Mouse (Mus musculus) kidney, embryonic 14.5 days (tissue): ENCODE measurements at regions not wholly inside any gene's neighbourhood (a gene's known extent, or its start where the extent isn't known, plus 50 kb on each side); places are given as distances from the start of the nearest gene placed in this dataset.

Source experiments
- ATAC-seq: fragments of 200-750 bp; cut with Nextera tagmentation; 2 replicates; pipeline ENCODE4 v1.8.0; 2017; ENCODE audit warnings: moderate number of reproducible peaks, mild to moderate bottlenecking, moderate TSS enrichment, moderate library complexity; ENCODE audit not compliant: low FRiP score, low TSS enrichment
- H3K27ac ChIP-seq: fragments of 300-500 bp; sonication (generic); 2 replicates; pipeline ENCODE4 v1.5.1; 2014; ENCODE audit warnings: low read depth, mild to moderate bottlenecking, low read length, moderate library complexity, mixed read lengths
- H3K27me3 ChIP-seq: fragments of 300-500 bp; sonication (generic); 2 replicates; pipeline ENCODE4 v1.6.1; 2014; ENCODE audit warnings: mild to moderate bottlenecking, low read length; ENCODE audit not compliant: control insufficient read depth, insufficient read depth
- H3K36me3 ChIP-seq: fragments of 300-500 bp; sonication (generic); 2 replicates; pipeline ENCODE4 v1.6.1; 2014; ENCODE audit warnings: low read length, mixed read lengths; ENCODE audit not compliant: control insufficient read depth, insufficient read depth
- H3K4me1 ChIP-seq: fragments of 300-500 bp; sonication (generic); 2 replicates; pipeline ENCODE4 v1.6.1; 2014; ENCODE audit warnings: low read length, mixed read lengths; ENCODE audit not compliant: control insufficient read depth, insufficient read depth
- H3K4me2 ChIP-seq: fragments of 300-500 bp; sonication (generic); replicated peaks from 2 replicates; pipeline ENCODE4 v1.6.1; 2014; ENCODE audit warnings: low read depth, mild to moderate bottlenecking, low read length
- H3K4me3 ChIP-seq: fragments of 300-500 bp; sonication (generic); 2 replicates; pipeline ENCODE4 v1.5.1; 2014; ENCODE audit warnings: mild to moderate bottlenecking, low read length
- H3K9ac ChIP-seq: fragments of 300-500 bp; sonication (generic); 2 replicates; pipeline ENCODE4 v1.6.1; 2014; ENCODE audit warnings: low read depth, mild to moderate bottlenecking, low read length, moderate library complexity
- H3K9me3 ChIP-seq: fragments of 300-500 bp; sonication (generic); 2 replicates; pipeline ENCODE4 v1.6.1; 2016; ENCODE audit warnings: low read length; ENCODE audit not compliant: control insufficient read depth
- whole genome bisulfite sequencing: fragments of 180-500 bp; shearing (Covaris S2); extraction: QIAGEN DNeasy Blood & Tissue Kit; methylation state at CpG from one replicate; pipeline ENCODE4 v1.1.7; 2014; 5-methylcytosine and 5-hydroxymethylcytosine counted together

- Histone ChIP-seq H3K4me3 (no peak overlapping the region), H3K27me3 (no peaks in the 10 kb centered on the region), H3K4me2 (no peak overlapping the region), H3K9me3 (no peaks in the 10 kb centered on the region), H3K9ac (no peak overlapping the region), H3K4me1 (peaks cover 4% of the 10 kb centered on the region; the same call in 1 of the 2 replicates), H3K36me3 (no peaks in the 10 kb centered on the region), H3K27ac (no peak overlapping the region)
- 58% methylated on average over 13 of the region's 13 CpGs for WGBS
- no peak for ATAC-seq
These were observed 60.2 kb upstream of the Egln3 start for GRCm38 (mm10) chr12:54263733-54264417.

GRCm38 (mm10) chr12:54262236-54263005, 58.8 kb upstream of the Egln3 start:
- Histone ChIP-seq H3K27ac (no peak overlapping the region), H3K4me2 (no peak overlapping the region), H3K9ac (no peak overlapping the region), H3K4me3 (no peak overlapping the region), H3K27me3 (no peaks in the 10 kb centered on the region), H3K36me3 (no peaks in the 10 kb centered on the region), H3K4me1 (peaks cover 4% of the 10 kb centered on the region; the same call in 1 of the 2 replicates), H3K9me3 (no peaks in the 10 kb centered on the region; the same call in 1 of the 2 replicates)
- ATAC-seq = no peak
- 77% methylated on average over 11 of the region's 11 CpGs for WGBS

GRCm38 (mm10) chr12:54261426-54261825, 57.8 kb upstream of the Egln3 start:
- Histone ChIP-seq H3K36me3 (no peaks in the 10 kb centered on the region), H3K9me3 (no peaks in the 10 kb centered on the region; the same call in 1 of the 2 replicates), H3K27me3 (no peaks in the 10 kb centered on the region), H3K4me2 (no peak overlapping the region), H3K4me3 (no peak overlapping the region), H3K9ac (no peak overlapping the region), H3K4me1 (peaks cover 4% of the 10 kb centered on the region; the same call in 1 of the 2 replicates), H3K27ac (no peak overlapping the region)
- no peak for ATAC-seq
- 92% methylated on average over 5 of the region's 5 CpGs for WGBS

- Histone ChIP-seq H3K4me3 (no peak overlapping the region), H3K9ac (no peak overlapping the region), H3K27me3 (no peaks in the 10 kb centered on the region), H3K9me3 (no peaks in the 10 kb centered on the region; the same call in 1 of the 2 replicates), H3K36me3 (no peaks in the 10 kb centered on the region), H3K27ac (no peak overlapping the region), H3K4me1 (peaks cover 4% of the 10 kb centered on the region; the same call in 1 of the 2 replicates), H3K4me2 (no peak overlapping the region)
- ATAC-seq = no peak
- 72% methylated on average over 6 of the region's 6 CpGs for WGBS
These were observed 56.8 kb upstream of the Egln3 start for GRCm38 (mm10) chr12:54260502-54260901.

GRCm38 (mm10) chr12:54257776-54258433, 54.2 kb upstream of the Egln3 start:
- no peaks in the 10 kb centered on the region; the same call in 1 of the 2 replicates for H3K9me3 ChIP-seq
- 81% methylated on average over 7 of the region's 7 CpGs for WGBS
- H3K9ac ChIP-seq = no peak overlapping the region
- no peaks in the 10 kb centered on the region for H3K27me3 ChIP-seq
- ATAC-seq = no peak
- H3K36me3 ChIP-seq = no peaks in the 10 kb centered on the region
- H3K4me1 ChIP-seq = no peaks in the 10 kb centered on the region
- no peak overlapping the region for H3K27ac ChIP-seq
- H3K4me2 ChIP-seq = no peak overlapping the region
- no peak overlapping the region for H3K4me3 ChIP-seq

- WGBS = 63% methylated on average over 6 of the region's 6 CpGs
- Histone ChIP-seq H3K27me3 (no peaks in the 10 kb centered on the region), H3K9ac (no peak overlapping the region), H3K9me3 (no peaks in the 10 kb centered on the region; the same call in 1 of the 2 replicates), H3K4me3 (no peak overlapping the region), H3K4me1 (no peaks in the 10 kb centered on the region), H3K27ac (no peak overlapping the region), H3K4me2 (no peak overlapping the region), H3K36me3 (no peaks in the 10 kb centered on the region)
- ATAC-seq = no peak
These were observed 53.0 kb upstream of the Egln3 start for GRCm38 (mm10) chr12:54256506-54257128.
